Mouse (Mus musculus): ENCODE results near the gene Slc35f5. TPM values are rescaled to one million over a fixed set of nuclear protein-coding genes. Genes with fewer than 3 reads are reported as not detected.
A peak's percentile ranks its signal among the peaks of the same experiment; 100 is the strongest.
"Not testable (repeated sequence)": the region's sequence is repeated elsewhere in the genome, so short reads cannot be mapped to it uniquely, and the experiment has no call there.

Gene Slc35f5
- polyA plus RNA-seq (2015; fragmentation: Nextera tagmentation; extraction: Ambion mirVana), result 32.2 and 38.7 TPM in 2 replicates

DNA sequence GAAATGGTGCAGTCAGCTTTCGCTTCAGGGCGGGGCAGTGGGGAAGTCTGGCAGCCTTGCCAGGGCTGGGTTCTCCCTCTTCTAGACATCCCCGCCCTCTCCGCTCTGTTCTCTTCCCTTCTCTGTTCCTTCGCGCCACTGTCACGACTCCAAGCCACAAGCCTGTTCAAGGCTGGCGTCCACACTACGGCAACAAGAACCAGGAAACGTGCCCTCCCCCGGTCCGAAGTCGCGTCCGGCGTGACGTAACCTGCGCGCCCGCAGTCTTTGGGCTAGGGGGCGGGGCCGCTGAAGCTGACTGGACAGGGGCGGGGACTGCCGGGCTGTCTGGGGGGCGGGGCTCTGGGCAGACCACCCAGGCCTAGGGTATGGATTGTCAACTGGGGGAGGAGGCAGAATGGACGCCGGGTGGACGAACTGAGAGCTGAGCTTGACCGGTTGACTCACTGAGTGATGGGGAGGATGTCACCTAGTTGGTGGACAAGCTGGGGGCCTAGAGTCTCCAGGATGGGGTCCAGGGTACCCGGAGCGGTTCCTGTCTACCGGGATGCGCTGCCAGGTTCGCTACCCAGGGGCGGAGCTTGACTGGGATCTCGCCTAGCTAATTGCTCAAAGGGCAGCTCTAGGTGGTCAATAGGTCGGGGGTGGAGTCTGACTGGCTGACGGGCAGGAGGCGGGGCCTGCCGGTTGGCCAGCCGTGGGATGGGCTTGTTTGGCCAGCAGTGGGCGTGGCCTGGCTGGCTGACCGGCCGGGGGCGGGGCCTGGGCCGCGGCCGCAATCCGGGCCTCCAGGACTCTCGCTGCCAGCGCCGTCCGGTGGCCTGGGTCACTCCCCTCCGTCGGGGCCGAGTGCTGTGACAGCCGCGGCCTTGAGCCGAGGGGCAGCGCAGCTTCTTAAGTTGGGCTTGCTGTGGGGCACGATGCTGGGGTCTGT, at the start of gene Slc35f5:
Gene Slc35f5, plus strand, starts transcription at position 337 of the 934 bp plus-strand sequence.
- peak; percentile 95 for ATAC-seq
- Histone ChIP-seq H3K27me3 (ENCODE audit: control insufficient read depth, insufficient read depth, low read depth, low read length) (no peaks in the 10 kb centered on the region), H3K36me3 (ENCODE audit: control insufficient read depth, insufficient read depth, low read length) (no peaks in the 10 kb centered on the region), H3K4me3 (ENCODE audit: low read depth, low read length) (peak within 1 kb of the TSS; percentile 86), H3K4me1 (ENCODE audit: control insufficient read depth, insufficient read depth, low read length) (peaks cover 9% of the 10 kb centered on the region), H3K9me3 (replicated peaks; ENCODE audit: control insufficient read depth, low read length, poor library complexity, severe bottlenecking) (no peaks in the 10 kb centered on the region), H3K9ac (ENCODE audit: low read depth, low read length) (peak within 1 kb of the TSS; percentile 94), H3K27ac (ENCODE audit: low read length) (peak within 1 kb of the TSS; percentile 91), H3K4me2 (ENCODE audit: low read length) (peak within 1 kb of the TSS; percentile 59)
- under 1% methylated on average over 61 of the region's 61 CpGs for WGBS

DNA sequence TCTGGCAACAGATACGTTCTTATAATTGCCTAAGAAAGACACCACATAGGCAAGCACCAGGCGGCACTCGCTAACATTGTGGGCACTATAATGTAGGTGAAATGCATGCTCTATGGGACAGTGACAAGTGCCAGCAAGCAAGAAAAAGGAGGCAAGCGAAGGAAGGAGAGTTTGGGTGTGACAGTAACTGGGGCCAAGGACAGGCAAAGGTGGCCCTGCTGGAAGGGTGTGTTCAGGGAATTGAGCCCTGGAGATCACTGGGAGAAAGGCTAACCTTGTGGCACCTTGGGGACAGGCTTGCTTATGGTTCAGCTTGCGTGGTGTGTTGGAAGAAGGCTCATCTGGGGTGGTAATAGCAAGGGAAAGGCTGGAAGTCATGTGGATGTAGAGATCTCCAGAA, 45.7 kb upstream of the Slc35f5 start:
- no peak overlapping the region for H3K4me3 ChIP-seq (ENCODE audit: low read depth, low read length)
- H3K27ac ChIP-seq (ENCODE audit: low read length), result no peak overlapping the region
- H3K36me3 ChIP-seq (ENCODE audit: control insufficient read depth, insufficient read depth, low read length), result no peaks in the 10 kb centered on the region
- no peak overlapping the region for H3K9ac ChIP-seq (ENCODE audit: low read depth, low read length)
- ATAC-seq, result no peak
- H3K9me3 ChIP-seq (replicated peaks; ENCODE audit: control insufficient read depth, low read length, poor library complexity, severe bottlenecking), result no peaks in the 10 kb centered on the region
- 87% methylated on average over 5 of the region's 5 CpGs for WGBS
- H3K4me1 ChIP-seq (ENCODE audit: control insufficient read depth, insufficient read depth, low read length), result no peaks in the 10 kb centered on the region
- H3K27me3 ChIP-seq (ENCODE audit: control insufficient read depth, insufficient read depth, low read depth, low read length), result no peaks in the 10 kb centered on the region
- no peak overlapping the region for H3K4me2 ChIP-seq (ENCODE audit: low read length)

DNA sequence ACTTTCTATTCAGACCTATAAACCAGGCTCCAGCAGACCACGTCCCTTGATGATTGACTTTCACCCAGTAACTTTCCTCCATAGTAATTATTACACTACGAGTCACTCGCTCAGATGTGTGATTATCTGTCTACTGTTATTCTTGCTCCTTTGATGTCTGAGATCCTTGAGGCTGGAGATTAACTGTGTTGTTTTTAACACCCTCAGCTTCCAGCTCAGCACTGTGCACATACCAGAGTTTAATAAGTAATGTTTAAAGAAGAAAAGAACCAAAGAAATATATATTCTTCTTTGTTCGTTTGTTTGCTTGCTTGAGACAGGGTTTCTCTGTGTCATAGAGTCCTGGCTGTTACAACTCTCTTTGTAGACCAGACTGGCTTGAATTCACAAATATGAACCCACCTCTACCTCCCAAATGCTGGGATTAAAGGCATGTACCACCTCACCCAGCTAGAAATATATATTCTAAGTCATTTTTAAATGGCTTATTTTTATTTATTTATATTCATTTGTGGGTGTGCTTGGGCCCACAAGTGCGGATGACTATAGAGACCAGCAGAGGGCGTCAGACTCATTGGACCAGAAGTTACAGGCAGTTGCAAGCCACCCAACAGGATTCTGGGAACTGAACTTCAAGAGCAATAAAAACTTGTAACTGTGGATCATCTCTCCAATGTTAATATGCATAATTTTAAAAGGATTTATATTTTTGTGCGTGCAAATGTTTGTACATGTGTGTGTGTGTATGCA, 43.3 kb upstream of the Slc35f5 start:
- ATAC-seq, result no peak
- WGBS, result 74% methylated on average over 7 of the region's 7 CpGs
- H3K4me3 ChIP-seq (ENCODE audit: low read depth, low read length), result no peak overlapping the region
- no peaks in the 10 kb centered on the region for H3K36me3 ChIP-seq (ENCODE audit: control insufficient read depth, insufficient read depth, low read length)
- no peaks in the 10 kb centered on the region for H3K27me3 ChIP-seq (ENCODE audit: control insufficient read depth, insufficient read depth, low read depth, low read length)
- H3K27ac ChIP-seq (ENCODE audit: low read length), result no peak overlapping the region
- H3K9ac ChIP-seq (ENCODE audit: low read depth, low read length), result no peak overlapping the region
- H3K9me3 ChIP-seq (replicated peaks; ENCODE audit: control insufficient read depth, low read length, poor library complexity, severe bottlenecking), result no peaks in the 10 kb centered on the region
- H3K4me1 ChIP-seq (ENCODE audit: control insufficient read depth, insufficient read depth, low read length), result no peaks in the 10 kb centered on the region
- H3K4me2 ChIP-seq (ENCODE audit: low read length), result no peak overlapping the region

DNA sequence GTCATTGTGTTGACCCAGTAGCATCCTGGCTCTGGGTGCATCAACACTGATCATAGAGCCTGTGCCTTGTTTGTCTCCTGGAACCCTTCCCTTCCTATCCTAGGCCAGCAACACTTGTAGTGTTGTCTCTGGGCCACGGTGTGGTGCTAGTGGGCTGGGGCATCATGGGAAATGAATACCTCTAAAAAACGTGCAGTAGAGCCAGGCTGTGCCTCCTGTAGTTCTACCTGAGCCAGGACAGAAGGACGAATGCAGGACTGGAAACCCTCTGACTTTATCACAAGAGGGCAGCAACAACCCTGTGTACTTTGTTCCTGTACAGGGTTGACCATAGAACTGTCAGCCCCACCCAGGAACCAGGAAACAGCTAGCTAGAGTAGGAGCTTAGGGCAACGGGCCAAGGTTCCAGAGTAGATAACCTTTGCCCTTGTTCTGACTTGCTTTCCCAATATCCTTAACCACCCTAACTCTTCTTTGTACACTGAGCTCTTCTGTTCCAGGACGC, 41.2 kb upstream of the Slc35f5 start:
- no peak overlapping the region for H3K27ac ChIP-seq (ENCODE audit: low read length)
- WGBS, result 60% methylated on average over 5 of the region's 5 CpGs
- H3K27me3 ChIP-seq (ENCODE audit: control insufficient read depth, insufficient read depth, low read depth, low read length), result no peaks in the 10 kb centered on the region
- no peak for ATAC-seq
- no peaks in the 10 kb centered on the region for H3K4me1 ChIP-seq (ENCODE audit: control insufficient read depth, insufficient read depth, low read length)
- H3K4me2 ChIP-seq (ENCODE audit: low read length), result no peak overlapping the region
- H3K9me3 ChIP-seq (replicated peaks; ENCODE audit: control insufficient read depth, low read length, poor library complexity, severe bottlenecking), result no peaks in the 10 kb centered on the region
- H3K36me3 ChIP-seq (ENCODE audit: control insufficient read depth, insufficient read depth, low read length), result no peaks in the 10 kb centered on the region
- H3K4me3 ChIP-seq (ENCODE audit: low read depth, low read length), result no peak overlapping the region
- H3K9ac ChIP-seq (ENCODE audit: low read depth, low read length), result no peak overlapping the region

DNA sequence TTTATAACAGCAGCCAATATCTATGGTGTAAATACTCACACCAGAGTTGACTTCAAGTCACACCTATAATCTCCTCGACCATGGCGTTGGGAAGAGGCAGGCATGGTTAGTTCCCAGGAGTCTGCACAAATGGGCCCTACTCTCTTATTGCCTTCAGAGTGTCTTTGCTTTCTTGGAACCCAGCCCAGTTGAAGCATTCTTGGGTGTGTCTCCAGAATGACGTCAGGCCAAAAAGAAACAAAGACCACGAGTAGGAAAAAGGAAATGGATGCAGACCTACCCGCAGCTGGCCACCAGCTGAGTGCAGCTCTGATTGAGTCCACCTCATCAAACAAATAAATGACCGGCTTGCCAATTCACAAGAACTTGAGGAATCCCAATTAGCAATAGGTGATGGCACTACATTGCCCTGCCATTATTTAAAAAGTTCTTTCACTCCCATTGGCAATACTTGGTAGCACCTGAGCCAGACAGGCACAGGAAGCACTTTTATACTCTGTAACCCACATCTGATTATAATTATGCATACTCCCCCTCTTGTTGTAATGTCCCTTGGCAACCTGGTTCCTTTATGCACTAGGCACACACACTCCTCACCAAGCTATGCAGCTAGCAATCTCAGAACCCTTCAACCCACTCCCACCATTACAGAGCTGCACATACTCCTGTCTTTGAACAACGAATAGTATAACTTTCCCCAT, 34.3 kb upstream of the Slc35f5 start:
- H3K9me3 ChIP-seq (replicated peaks; ENCODE audit: control insufficient read depth, low read length, poor library complexity, severe bottlenecking), result no peaks in the 10 kb centered on the region
- WGBS, result 78% methylated on average over 7 of the region's 7 CpGs
- no peaks in the 10 kb centered on the region for H3K27me3 ChIP-seq (ENCODE audit: control insufficient read depth, insufficient read depth, low read depth, low read length)
- H3K36me3 ChIP-seq (ENCODE audit: control insufficient read depth, insufficient read depth, low read length), result no peaks in the 10 kb centered on the region
- no peak overlapping the region for H3K4me3 ChIP-seq (ENCODE audit: low read depth, low read length)
- H3K4me2 ChIP-seq (ENCODE audit: low read length), result no peak overlapping the region
- ATAC-seq, result no peak
- H3K27ac ChIP-seq (ENCODE audit: low read length), result no peak overlapping the region
- H3K9ac ChIP-seq (ENCODE audit: low read depth, low read length), result no peak overlapping the region
- H3K4me1 ChIP-seq (ENCODE audit: control insufficient read depth, insufficient read depth, low read length), result no peaks in the 10 kb centered on the region

DNA sequence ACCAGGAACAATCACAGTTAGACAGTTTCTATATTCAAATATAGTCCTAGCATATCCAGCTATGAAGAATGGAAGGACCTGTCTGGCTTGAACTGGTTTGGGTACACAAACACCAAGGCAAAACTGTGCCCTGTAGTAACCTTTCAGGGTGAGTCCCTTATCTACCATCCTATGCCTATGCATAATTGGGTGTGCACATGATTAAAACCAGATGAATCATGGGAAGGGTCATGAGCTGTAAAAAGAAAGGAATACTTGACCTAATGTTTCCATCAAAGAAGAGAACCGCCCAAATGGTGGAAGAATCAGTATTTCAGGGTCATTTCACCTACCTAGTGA, 33.8 kb upstream of the Slc35f5 start:
- no peaks in the 10 kb centered on the region for H3K27me3 ChIP-seq (ENCODE audit: control insufficient read depth, insufficient read depth, low read depth, low read length)
- H3K27ac ChIP-seq (ENCODE audit: low read length), result no peak overlapping the region
- H3K9ac ChIP-seq (ENCODE audit: low read depth, low read length), result no peak overlapping the region
- H3K4me1 ChIP-seq (ENCODE audit: control insufficient read depth, insufficient read depth, low read length), result no peaks in the 10 kb centered on the region
- H3K4me2 ChIP-seq (ENCODE audit: low read length), result no peak overlapping the region
- H3K9me3 ChIP-seq (replicated peaks; ENCODE audit: control insufficient read depth, low read length, poor library complexity, severe bottlenecking), result no peaks in the 10 kb centered on the region
- H3K4me3 ChIP-seq (ENCODE audit: low read depth, low read length), result no peak overlapping the region
- H3K36me3 ChIP-seq (ENCODE audit: control insufficient read depth, insufficient read depth, low read length), result no peaks in the 10 kb centered on the region
- no peak for ATAC-seq
- WGBS, result 97% methylated on average over 1 of the region's 1 CpGs

DNA sequence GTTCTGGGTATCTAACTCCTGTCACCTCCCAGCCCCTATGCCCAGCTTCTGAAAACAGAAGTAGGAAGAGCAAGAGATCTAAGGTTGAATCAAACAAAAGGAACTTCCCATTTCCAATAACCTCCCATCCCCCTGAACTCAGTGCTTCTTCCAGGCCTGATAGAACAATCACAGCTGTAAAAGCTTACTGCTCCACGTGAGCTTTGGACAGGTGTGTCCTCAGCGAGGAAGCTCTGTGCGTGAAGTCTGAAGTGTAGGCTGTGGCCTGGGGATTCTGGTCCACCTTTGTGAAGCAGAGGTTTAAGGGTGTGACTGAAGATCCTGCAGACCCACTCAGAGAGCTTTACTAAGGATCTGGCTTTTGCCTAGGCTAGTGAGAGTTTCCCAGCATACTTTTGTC, 33.0 kb upstream of the Slc35f5 start:
- Histone ChIP-seq H3K4me1 (ENCODE audit: control insufficient read depth, insufficient read depth, low read length) (no peaks in the 10 kb centered on the region), H3K27ac (ENCODE audit: low read length) (no peak overlapping the region), H3K4me2 (ENCODE audit: low read length) (no peak overlapping the region), H3K4me3 (ENCODE audit: low read depth, low read length) (no peak overlapping the region), H3K9ac (ENCODE audit: low read depth, low read length) (no peak overlapping the region), H3K36me3 (ENCODE audit: control insufficient read depth, insufficient read depth, low read length) (no peaks in the 10 kb centered on the region), H3K27me3 (ENCODE audit: control insufficient read depth, insufficient read depth, low read depth, low read length) (no peaks in the 10 kb centered on the region), H3K9me3 (replicated peaks; ENCODE audit: control insufficient read depth, low read length, poor library complexity, severe bottlenecking) (no peaks in the 10 kb centered on the region)
- ATAC-seq, result no peak
- 86% methylated on average over 3 of the region's 3 CpGs for WGBS

DNA sequence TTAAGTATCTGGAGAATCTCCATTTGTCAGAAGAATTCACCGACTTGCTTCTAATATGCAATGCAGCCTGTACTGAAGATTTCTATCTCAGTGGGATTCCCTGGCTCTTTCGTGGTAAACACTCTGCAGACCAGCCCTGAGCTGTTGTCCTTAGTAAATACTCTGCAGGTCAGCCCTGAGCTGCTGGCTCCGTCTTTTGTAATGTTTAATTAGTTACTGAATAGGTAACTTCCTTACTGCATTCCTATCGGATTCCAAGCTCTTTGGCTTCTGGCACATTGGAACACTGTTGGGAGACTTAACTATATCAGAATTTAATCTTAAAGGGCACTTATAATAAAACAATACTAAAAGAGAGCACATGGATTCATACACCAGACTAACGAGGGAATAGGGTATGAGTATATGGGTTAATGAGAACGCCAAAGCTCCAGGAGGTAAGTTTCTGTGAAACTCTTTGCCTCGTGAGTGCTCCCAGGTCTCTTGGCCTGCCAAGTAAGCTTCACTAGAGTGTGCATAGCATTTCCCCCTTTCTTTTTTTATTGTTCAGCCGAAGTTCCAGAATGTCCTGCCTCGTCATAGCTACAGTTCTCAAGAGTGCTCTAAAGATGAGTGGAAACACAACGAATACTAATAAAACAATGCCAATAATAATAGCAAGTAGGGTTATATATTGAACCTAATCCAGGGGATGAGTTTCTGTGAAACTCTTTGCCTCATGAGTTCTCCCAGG, 27.0 kb upstream of the Slc35f5 start:
- H3K36me3 ChIP-seq (ENCODE audit: control insufficient read depth, insufficient read depth, low read length); H3K27ac ChIP-seq (ENCODE audit: low read length); H3K9me3 ChIP-seq (replicated peaks; ENCODE audit: control insufficient read depth, low read length, poor library complexity, severe bottlenecking); H3K9ac ChIP-seq (ENCODE audit: low read depth, low read length); H3K27me3 ChIP-seq (ENCODE audit: control insufficient read depth, insufficient read depth, low read depth, low read length); H3K4me3 ChIP-seq (ENCODE audit: low read depth, low read length); H3K4me1 ChIP-seq (ENCODE audit: control insufficient read depth, insufficient read depth, low read length); H3K4me2 ChIP-seq (ENCODE audit: low read length); ATAC-seq: not testable (repeated sequence)
- 69% methylated on average over 10 of the region's 10 CpGs for whole genome bisulfite sequencing
